Mouse (Mus musculus): ENCODE results near the gene Slc9a5.

The Slc9a5 gene

DNA sequence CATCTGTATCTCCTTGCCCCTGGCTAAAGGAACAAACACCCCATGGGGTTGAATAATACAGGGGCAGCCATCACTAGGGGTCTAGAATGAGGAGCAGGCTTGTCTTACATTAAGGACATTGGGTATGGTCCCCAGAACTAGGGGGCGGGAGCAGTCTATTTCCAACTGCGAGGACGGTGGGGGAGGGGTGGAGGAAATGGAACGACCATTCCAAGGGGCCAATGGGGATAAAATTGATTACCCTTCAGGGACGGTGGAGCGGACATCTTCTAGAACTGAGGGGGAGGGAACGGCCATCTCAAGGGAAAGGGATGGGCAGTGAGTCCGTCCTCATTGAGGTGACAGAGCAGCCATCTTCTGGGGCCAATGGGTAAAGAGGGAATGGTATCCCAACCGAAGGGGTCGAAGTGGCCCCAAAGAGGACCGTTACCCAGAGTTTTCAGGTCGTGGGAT, 23.0 kb upstream of the Slc9a5 start:
- DNase-seq (ENCODE audit: low read depth, low spot score): no peak

- DNase-seq (ENCODE audit: low read depth, low spot score): peak; percentile 99
Measured at GRCm38 (mm10) chr8:105326141-105326672, 22.4 kb upstream of the Slc9a5 start, which contains the start of the genes Lrrc29 and Tmem208. Lrrc29 (minus strand) TSS chr8:105326278. Tmem208 (plus strand) TSS chr8:105326354.

DNA sequence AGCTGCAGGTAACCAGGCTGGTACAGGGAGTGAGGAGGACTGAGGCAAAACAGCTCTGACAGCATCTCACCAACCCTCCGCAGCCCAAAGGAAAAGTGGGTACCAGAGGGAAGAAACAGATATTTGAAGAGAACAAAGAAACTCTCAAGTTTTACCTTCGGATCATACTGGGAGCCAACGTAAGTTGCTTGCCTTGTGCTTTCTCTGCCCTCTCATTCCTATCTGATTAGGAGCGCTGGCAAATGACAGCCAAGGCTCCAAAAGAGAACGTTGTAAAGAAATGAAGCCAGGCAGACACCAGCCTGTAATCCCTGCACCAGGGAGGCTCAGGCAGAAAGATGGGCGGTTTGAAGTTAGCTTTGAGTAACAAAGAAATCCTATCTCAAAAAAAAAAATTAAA, 21.7 kb upstream of the Slc9a5 start:
- DNase-seq (ENCODE audit: low read depth, low spot score): peak; percentile 17

GRCm38 (mm10) chr8:105330325-105330724, 18.3 kb upstream of the Slc9a5 start:
- DNase-seq (ENCODE audit: low read depth, low spot score): no peak

DNA sequence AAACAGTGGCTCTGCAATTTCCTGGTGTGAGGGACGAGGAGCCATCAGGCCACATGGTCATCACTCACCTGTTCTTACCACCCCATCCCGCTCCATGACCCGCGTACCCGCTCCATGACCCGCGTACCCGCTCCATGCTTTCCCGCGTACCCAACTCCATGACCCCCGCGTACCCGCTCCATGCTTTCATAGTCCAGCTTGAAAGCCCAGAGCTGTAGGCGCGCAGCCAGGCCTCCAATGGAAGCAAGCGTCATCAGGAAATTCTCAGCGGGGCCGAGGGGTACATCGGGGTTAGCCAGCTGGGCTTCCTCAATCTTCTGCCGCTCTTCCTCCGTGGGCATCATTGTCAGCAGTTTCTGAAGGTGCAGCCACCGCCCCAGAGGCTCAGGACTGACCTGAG, 17.2 kb upstream of the Slc9a5 start:
- no peak for DNase-seq (ENCODE audit: low read depth, low spot score)

- DNase-seq (ENCODE audit: low read depth, low spot score): no peak
Measured at GRCm38 (mm10) chr8:105331931-105332330, 16.7 kb upstream of the Slc9a5 start.

DNA sequence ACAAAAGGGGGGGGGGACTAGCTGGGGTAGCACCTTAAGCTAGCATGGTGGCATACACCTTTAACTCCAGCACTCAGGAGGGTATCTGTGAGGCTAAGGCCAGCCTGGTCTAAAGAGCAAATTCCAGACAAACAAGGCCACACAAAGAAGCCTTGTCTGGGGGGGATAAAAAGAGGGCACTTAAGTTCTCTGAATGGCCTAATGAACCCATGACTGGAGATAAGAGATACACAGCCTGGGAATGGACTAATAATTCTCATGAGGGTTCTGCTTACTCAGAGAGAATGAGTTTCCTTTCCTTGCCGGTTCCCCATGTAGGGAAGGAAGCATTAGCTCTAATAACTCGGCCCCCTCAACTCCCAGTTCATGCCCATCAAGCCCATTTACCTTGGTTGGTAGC, 16.1 kb upstream of the Slc9a5 start:
- DNase-seq (ENCODE audit: low read depth, low spot score): no peak

GRCm38 (mm10) chr8:105336373-105337130, 12.1 kb upstream of the Slc9a5 start:
- DNase-seq (ENCODE audit: low read depth, low spot score): no peak

DNA sequence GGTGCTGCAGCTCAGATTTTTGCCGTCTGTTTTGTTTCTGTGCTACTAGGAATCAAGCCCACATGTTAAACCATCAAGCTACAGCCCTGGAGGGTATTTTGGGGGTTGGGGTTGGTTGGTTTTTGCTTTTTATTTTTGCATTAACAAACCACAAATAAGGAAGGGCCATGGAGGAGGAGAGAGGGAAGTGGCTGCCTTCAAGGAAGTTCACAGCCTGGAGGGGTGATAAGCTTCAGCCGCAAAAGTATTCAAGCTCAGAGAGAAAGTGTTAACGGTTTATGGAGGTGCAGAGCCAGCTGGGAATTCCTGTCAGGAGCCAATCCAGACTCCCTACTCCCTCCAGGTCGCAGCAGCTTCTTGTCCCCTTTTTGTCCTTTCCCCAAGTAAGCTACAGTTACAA, 9.7 kb upstream of the Slc9a5 start:
- no peak for DNase-seq (ENCODE audit: low read depth, low spot score)

DNA sequence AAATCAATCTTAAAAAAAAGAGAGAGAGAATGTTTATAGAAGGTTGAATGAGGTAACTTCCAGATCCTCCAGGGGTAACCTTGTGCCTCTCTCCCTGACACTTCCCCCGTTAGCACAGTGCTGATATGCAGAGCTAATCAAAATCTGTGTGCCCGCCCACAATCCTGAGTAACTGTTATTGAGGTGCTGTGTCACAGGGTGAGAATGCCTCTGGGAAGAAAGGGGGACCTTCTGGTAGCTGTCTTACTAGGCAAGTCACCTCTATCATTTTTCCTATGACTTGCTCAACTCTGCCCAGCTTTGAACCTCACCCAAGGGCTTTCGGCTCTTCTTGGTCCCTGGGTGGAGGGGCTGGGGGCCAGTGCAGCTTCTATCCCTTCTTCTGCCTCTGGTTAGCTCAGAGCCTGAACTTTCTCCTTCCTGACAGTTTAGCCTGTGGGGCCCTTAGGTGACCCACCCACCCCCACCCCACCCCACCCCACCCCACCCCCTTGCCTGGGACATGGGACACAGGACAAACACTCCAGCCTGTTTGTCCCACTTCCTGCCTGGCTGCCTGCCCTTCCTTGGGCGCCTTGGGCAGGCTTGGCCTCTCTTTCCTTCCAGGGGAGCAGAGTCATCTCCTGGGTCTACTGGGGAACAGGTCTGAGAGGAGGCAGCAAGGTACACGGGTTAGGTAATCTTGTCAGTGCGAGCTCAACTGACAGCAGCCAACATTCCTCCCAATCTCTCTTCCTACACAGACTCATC, 8.6 kb upstream of the Slc9a5 start:
- peak; percentile 49 for DNase-seq (ENCODE audit: low read depth, low spot score)

GRCm38 (mm10) chr8:105341399-105341798, 7.2 kb upstream of the Slc9a5 start:
- DNase-seq (ENCODE audit: low read depth, low spot score): no peak

DNA sequence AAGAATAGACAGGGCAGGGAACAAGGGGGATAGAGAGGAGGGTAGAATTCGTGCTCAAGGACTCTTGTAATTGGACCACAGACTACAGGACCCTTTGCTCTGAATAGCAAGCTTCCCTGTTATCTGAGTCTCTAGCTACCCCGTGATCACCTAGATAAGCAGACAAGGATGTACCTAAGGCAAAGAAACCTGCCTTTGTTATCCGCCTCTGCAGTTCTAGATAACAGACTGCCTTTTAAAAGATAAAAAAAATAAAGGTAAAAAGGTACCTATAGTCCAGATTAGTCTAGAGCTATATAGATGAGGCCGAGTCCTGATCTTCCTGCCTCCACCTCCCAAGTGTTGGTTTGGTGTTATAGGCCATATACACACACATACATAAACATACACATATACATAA, 5.9 kb upstream of the Slc9a5 start:
- no peak for DNase-seq (ENCODE audit: low read depth, low spot score)

GRCm38 (mm10) chr8:105343791-105344574, 4.7 kb upstream of the Slc9a5 start:
- no peak for DNase-seq (ENCODE audit: low read depth, low spot score)

- DNase-seq (ENCODE audit: low read depth, low spot score): peak; percentile 94
Measured at GRCm38 (mm10) chr8:105345061-105345975, 3.3 kb upstream of the Slc9a5 start.

DNA sequence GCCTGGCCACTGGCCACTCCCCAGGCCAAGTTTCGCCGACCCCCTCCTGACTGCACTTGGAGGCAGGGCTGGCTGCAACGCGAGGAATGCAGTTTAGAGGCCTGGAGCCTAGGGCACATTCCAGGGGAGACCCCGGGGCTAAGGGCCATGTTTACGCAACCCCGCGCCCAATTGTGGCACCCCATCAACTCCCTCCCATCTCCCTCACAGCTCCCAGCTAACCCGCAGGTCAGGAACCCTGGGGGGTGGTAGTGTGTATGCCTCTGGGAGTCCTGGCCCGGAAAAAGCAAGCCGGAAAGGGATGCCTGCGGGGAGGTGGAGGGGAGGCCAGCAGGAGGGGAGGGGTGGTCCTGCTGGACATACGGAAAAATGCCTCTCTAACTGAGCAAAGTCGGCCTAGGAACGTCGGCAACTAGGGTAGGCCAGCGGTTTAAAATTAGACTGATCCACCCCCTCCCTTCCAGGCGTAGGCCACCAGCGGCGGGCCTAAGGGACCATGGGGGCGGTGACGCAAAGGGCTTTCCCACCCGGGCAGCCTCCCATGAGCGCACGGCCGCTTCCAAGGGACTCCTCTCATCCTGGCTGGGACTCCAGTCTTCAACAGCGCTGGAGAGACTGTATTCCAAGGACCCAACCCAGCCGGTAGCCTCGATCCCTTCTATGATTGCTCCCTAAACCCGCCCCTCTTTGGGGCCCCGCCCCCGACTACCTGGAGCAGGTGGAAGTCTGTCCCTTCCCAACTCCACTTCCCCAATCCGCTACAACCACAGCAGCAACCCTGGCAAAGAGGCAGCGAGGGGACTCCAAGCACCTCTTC, 1.8 kb upstream of the Slc9a5 start:
- peak; percentile 77 for DNase-seq (ENCODE audit: low read depth, low spot score)

- peak; percentile 99 for DNase-seq (ENCODE audit: low read depth, low spot score)
Measured at GRCm38 (mm10) chr8:105347428-105348221, 1.0 kb upstream of the Slc9a5 start, which contains the start of gene Fhod1. Fhod1 (minus strand) TSS chr8:105347953.

- no peak for DNase-seq (ENCODE audit: low read depth, low spot score)
Measured at GRCm38 (mm10) chr8:105349096-105349771, 591 bp downstream of the Slc9a5 start.

GRCm38 (mm10) chr8:105350186-105350585, 1.5 kb downstream of the Slc9a5 start:
- DNase-seq (ENCODE audit: low read depth, low spot score): peak; percentile 44

Data from 3T3-L1 (cell line).